Mouse (Mus musculus) megakaryocyte-erythroid progenitor cell, adult 5 weeks (primary cell): Measurements from ENCODE around the gene Galnt12. TPM values are rescaled to one million over a fixed set of nuclear protein-coding genes. Genes with fewer than 3 reads are reported as not detected.

ENCODE experiments used
- polyA plus RNA-seq: library from polyadenylated mRNA; stranded (reverse); fragments of >175 nt; gene quantifications from 2 replicates; pipeline ENCODE4 v1.2.3, GENCODE M21; 2012

Gene Galnt12
- polyA plus RNA-seq, result 0.86 and 1.6 TPM in 2 replicates

GRCm38 (mm10) chr4:47091493-47092386, at the start of gene Galnt12:
TSS of gene Galnt12 (plus strand) at chr4:47091909.

GRCm38 (mm10) chr4:47056791-47057509, 34.8 kb upstream of the Galnt12 start, which contains the start of gene Anks6:
TSS of gene Anks6 (minus strand) at chr4:47057427.

Other genes with a start within 250 kb of the Galnt12 start
- not detected in 2 replicates for gene Gabbr2, start 100.0 kb upstream of the Galnt12 start, polyA plus RNA-seq
- 0.40 and 1.1 TPM in 2 replicates for gene Anks6, start 34.5 kb upstream of the Galnt12 start, polyA plus RNA-seq
- gene Col15a1, start 116.3 kb downstream of the Galnt12 start, polyA plus RNA-seq, result 0.11 TPM in 1 of 2 replicates, not detected in the other